Mouse (Mus musculus): ENCODE results near the gene Psmb5. TPM values are rescaled to one million over a fixed set of nuclear protein-coding genes. Genes with fewer than 3 reads are reported as not detected.

Gene Psmb5
- polyA plus RNA-seq, 1 experiment from 2014 or later, result 251 TPM

- Histone ChIP-seq H3K36me3 (ENCODE audit: insufficient read depth, low read length) (0 out of 2 replicates have a peak, but pooled peaks cover 5% of the 10 kb centered on the region), H3K27me3 (replicated peaks; ENCODE audit: insufficient read depth, low read length) (no peaks in the 10 kb centered on the region)
- WGBS, result 83% methylated on average over 4 of the region's 4 CpGs
These were observed 16.4 kb upstream of the Psmb5 start for GRCm38 (mm10) chr14:54634182-54634581.

DNA sequence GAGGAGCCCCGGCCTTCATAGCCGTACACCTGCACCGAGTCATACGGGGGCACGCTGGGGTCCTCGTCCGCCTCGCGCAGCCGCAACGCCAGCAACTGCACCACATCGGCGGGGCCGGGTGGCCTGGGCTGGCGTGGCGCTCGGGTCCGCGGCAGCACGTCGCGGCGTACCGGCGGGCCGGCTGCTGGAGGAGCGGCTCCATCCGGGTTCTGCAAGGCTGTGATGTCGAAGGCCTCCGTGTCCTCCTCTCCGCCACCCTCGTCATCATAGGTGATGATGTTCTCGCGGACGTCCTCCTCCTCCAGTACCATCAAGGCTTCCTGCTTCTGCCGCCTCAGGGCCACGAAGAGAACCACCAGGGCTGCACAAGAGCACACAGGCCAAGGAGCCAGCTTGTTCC lies 14.4 kb upstream of the Psmb5 start:
- 0 out of 2 replicates have a peak, but pooled peaks cover 5% of the 10 kb centered on the region for H3K36me3 ChIP-seq (ENCODE audit: insufficient read depth, low read length)
- ATAC-seq, result no peak
- H3K9me3 ChIP-seq (ENCODE audit: low read length), result no peaks in the 10 kb centered on the region
- H3K9ac ChIP-seq (replicated peaks; ENCODE audit: low read depth), result no peak overlapping the region
- H3K4me2 ChIP-seq (replicated peaks; ENCODE audit: low read depth, low read length), result no peak overlapping the region
- 86% methylated on average over 20 of the region's 37 CpGs for WGBS
- H3K4me3 ChIP-seq (ENCODE audit: low read depth, low read length), result no peak overlapping the region
- no peak for DNase-seq (ENCODE audit: low spot score)
- no peak overlapping the region for H3K27ac ChIP-seq (ENCODE audit: low read length)
- no peaks in the 10 kb centered on the region for H3K4me1 ChIP-seq (ENCODE audit: insufficient read depth, low read depth, low read length)
- H3K27me3 ChIP-seq (replicated peaks; ENCODE audit: insufficient read depth, low read length), result no peaks in the 10 kb centered on the region
- no peak for TF ChIP-seq EP300 (IDR thresholded peaks at IDR 0.05)
- no peak for TF ChIP-seq CTCF (IDR thresholded peaks at IDR 0.05)

More at GRCm38 (mm10) chr14:54634182-54634581, 16.4 kb upstream of the Psmb5 start:
- Histone ChIP-seq H3K27ac (ENCODE audit: low read length) (no peak overlapping the region), H3K9ac (replicated peaks; ENCODE audit: low read depth) (no peak overlapping the region), H3K9me3 (ENCODE audit: low read length) (no peaks in the 10 kb centered on the region), H3K4me1 (ENCODE audit: insufficient read depth, low read depth, low read length) (no peaks in the 10 kb centered on the region), H3K4me3 (ENCODE audit: low read depth, low read length) (no peak overlapping the region), H3K4me2 (replicated peaks; ENCODE audit: low read depth, low read length) (no peak overlapping the region)
- ATAC-seq (no peak; the same call in 1 of the 2 replicates), DNase-seq (ENCODE audit: low spot score) (no peak)
- peak; percentile 40 for TF ChIP-seq CTCF (IDR thresholded peaks at IDR 0.05)
- TF ChIP-seq EP300 (IDR thresholded peaks at IDR 0.05), result no peak

- no peaks in the 10 kb centered on the region for H3K27me3 ChIP-seq (replicated peaks; ENCODE audit: insufficient read depth, low read length)
- no peak for TF ChIP-seq EP300 (IDR thresholded peaks at IDR 0.05)
- no peak for TF ChIP-seq CTCF (IDR thresholded peaks at IDR 0.05)
- H3K4me1 ChIP-seq (ENCODE audit: insufficient read depth, low read depth, low read length), result no peaks in the 10 kb centered on the region
- no peak overlapping the region for H3K4me2 ChIP-seq (replicated peaks; ENCODE audit: low read depth, low read length)
- ATAC-seq (no peak), DNase-seq (ENCODE audit: low spot score) (no peak)
- H3K4me3 ChIP-seq (ENCODE audit: low read depth, low read length), result no peak overlapping the region
- WGBS, result 53% methylated on average over 4 of the region's 4 CpGs
- no peaks in the 10 kb centered on the region for H3K9me3 ChIP-seq (ENCODE audit: low read length)
- no peak overlapping the region for H3K9ac ChIP-seq (replicated peaks; ENCODE audit: low read depth)
- no peak overlapping the region for H3K27ac ChIP-seq (ENCODE audit: low read length)
- 0 out of 2 replicates have a peak, but pooled peaks cover 5% of the 10 kb centered on the region for H3K36me3 ChIP-seq (ENCODE audit: insufficient read depth, low read length)
These were observed 13.4 kb upstream of the Psmb5 start for GRCm38 (mm10) chr14:54631240-54631599.

DNA sequence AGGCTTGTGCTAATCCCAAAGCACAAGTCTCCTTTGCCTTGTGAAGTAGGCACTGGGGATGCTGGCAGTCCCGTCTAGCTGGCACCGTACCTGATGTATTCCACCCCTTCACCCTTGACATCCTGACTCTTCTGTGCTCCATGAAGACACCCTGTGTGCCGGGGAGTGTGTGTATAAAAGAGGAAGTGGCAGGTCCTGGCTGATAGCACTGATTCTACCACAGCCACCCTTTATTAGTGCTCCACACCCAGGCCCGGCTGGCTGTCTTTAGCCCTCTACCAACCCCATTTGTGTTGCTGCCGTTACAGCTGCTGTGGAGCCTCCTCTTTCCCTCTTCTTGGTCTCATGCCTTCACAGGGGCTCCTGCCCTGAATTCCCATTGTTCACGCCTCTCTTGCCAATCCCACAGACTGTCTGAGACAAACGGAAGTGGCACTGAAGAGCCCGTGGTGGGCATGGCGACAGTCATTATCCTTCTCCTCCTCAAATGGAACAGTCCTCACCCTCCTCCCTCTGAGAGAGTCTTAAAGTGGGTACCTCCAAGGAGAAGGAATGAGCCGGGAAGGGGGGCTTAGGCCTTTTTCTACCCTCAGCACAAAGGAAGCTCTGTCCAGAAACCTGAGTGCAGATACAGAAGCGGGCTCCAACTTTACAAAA lies 12.9 kb upstream of the Psmb5 start:
- no peak overlapping the region for H3K4me2 ChIP-seq (replicated peaks; ENCODE audit: low read depth, low read length)
- H3K4me1 ChIP-seq (ENCODE audit: insufficient read depth, low read depth, low read length), result no peaks in the 10 kb centered on the region
- no peaks in the 10 kb centered on the region for H3K27me3 ChIP-seq (replicated peaks; ENCODE audit: insufficient read depth, low read length)
- H3K9ac ChIP-seq (replicated peaks; ENCODE audit: low read depth), result no peak overlapping the region
- 0 out of 2 replicates have a peak, but pooled peaks cover 5% of the 10 kb centered on the region for H3K36me3 ChIP-seq (ENCODE audit: insufficient read depth, low read length)
- DNase-seq (ENCODE audit: low spot score) (no peak), ATAC-seq (no peak)
- no peaks in the 10 kb centered on the region for H3K9me3 ChIP-seq (ENCODE audit: low read length)
- TF ChIP-seq CTCF (IDR thresholded peaks at IDR 0.05) (no peak), EP300 (IDR thresholded peaks at IDR 0.05) (no peak)
- H3K27ac ChIP-seq (ENCODE audit: low read length), result no peak overlapping the region
- no peak overlapping the region for H3K4me3 ChIP-seq (ENCODE audit: low read depth, low read length)
- 75% methylated on average over 11 of the region's 11 CpGs for WGBS

- Histone ChIP-seq H3K36me3 (ENCODE audit: insufficient read depth, low read length) (0 out of 2 replicates have a peak, but pooled peaks cover 5% of the 10 kb centered on the region), H3K9me3 (ENCODE audit: low read length) (no peaks in the 10 kb centered on the region), H3K4me3 (ENCODE audit: low read depth, low read length) (no peak overlapping the region), H3K9ac (replicated peaks; ENCODE audit: low read depth) (no peak overlapping the region), H3K27ac (ENCODE audit: low read length) (no peak overlapping the region), H3K4me1 (ENCODE audit: insufficient read depth, low read depth, low read length) (no peaks in the 10 kb centered on the region), H3K4me2 (replicated peaks; ENCODE audit: low read depth, low read length) (no peak overlapping the region), H3K27me3 (replicated peaks; ENCODE audit: insufficient read depth, low read length) (no peaks in the 10 kb centered on the region)
- TF ChIP-seq EP300 (IDR thresholded peaks at IDR 0.05) (no peak), CTCF (IDR thresholded peaks at IDR 0.05) (no peak)
- ATAC-seq, result no peak
- no peak for DNase-seq (ENCODE audit: low spot score)
- WGBS, result 93% methylated on average over 2 of the region's 2 CpGs
These were observed 12.0 kb upstream of the Psmb5 start for GRCm38 (mm10) chr14:54629797-54630196.

DNA sequence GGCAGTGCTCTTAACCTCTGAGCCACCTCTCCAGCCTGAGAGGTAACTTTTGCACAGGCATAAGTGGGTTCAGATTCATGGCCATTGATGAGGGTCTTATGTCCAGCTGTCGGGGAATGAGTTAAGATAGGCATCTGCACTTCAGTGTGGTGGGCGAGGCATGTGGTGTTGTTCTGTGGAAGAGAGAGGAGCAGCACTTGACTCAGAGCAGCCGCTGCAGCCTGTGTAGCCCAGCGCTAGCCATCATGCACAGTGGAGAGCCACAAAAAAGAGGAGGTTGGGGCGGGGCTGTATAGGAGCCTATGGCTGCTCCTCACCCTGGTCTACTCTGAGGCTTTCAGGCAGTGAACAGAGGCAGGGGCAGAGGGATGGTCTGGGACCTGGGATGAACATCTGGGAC lies 10.3 kb upstream of the Psmb5 start:
- Histone ChIP-seq H3K4me1 (ENCODE audit: insufficient read depth, low read depth, low read length) (no peaks in the 10 kb centered on the region), H3K4me3 (ENCODE audit: low read depth, low read length) (no peak overlapping the region), H3K27ac (ENCODE audit: low read length) (no peak overlapping the region), H3K27me3 (replicated peaks; ENCODE audit: insufficient read depth, low read length) (no peaks in the 10 kb centered on the region), H3K4me2 (replicated peaks; ENCODE audit: low read depth, low read length) (no peak overlapping the region), H3K9me3 (ENCODE audit: low read length) (no peaks in the 10 kb centered on the region), H3K9ac (replicated peaks; ENCODE audit: low read depth) (no peak overlapping the region), H3K36me3 (ENCODE audit: insufficient read depth, low read length) (0 out of 2 replicates have a peak, but pooled peaks cover 5% of the 10 kb centered on the region)
- 56% methylated on average over 5 of the region's 5 CpGs for WGBS
- ATAC-seq, result no peak
- TF ChIP-seq EP300 (IDR thresholded peaks at IDR 0.05), result no peak
- no peak for DNase-seq (ENCODE audit: low spot score)

Measured in lung, postnatal 0 days (tissue).